Mouse (Mus musculus): ENCODE data around the gene Toe1.

- no peak for TF ChIP-seq POLR2A (IDR thresholded peaks at IDR 0.05; ENCODE audit: insufficient read depth, low read depth, low read length)
- TF ChIP-seq CTCF (IDR thresholded peaks at IDR 0.05; ENCODE audit: insufficient read depth, low read depth, low read length): no peak
These were observed 33.4 kb upstream of the Toe1 start for GRCm38 (mm10) chr4:116840841-116841240.

Data from olfactory bulb, adult 2 months (tissue).